Mouse (Mus musculus) megakaryocyte, adult 5-6 weeks (primary cell): ENCODE measurements around the gene Reep1. TPM values are rescaled to one million over a fixed set of nuclear protein-coding genes. Genes with fewer than 3 reads are reported as not detected.
"Not testable (repeated sequence)": the region's sequence is repeated elsewhere in the genome, so short reads cannot be mapped to it uniquely, and the experiment has no call there.

ENCODE experiments used
- ATAC-seq: 2 replicates; pipeline ENCODE4 v1.8.0; 2016; ENCODE audit warnings: mild to moderate bottlenecking, inconsistent platforms; ENCODE audit not compliant: poor library complexity, severe bottlenecking
- total RNA-seq, 2 experiments: library from RNA; stranded (forward) in 1 of 2; stranded (reverse) in 1 of 2; fragments of 153-499, 151-499 nt in 1 of 2; fragments of 221-1000, 200-1000 nt in 1 of 2; gene quantifications; 2 replicates each; pipeline versions ENCODE4 v1.2.3 to v1.2.4; 2015 to 2017

The Reep1 gene
- total RNA-seq, 2 experiments from 2014 or later = 0.15 TPM; not detected in 1

DNA sequence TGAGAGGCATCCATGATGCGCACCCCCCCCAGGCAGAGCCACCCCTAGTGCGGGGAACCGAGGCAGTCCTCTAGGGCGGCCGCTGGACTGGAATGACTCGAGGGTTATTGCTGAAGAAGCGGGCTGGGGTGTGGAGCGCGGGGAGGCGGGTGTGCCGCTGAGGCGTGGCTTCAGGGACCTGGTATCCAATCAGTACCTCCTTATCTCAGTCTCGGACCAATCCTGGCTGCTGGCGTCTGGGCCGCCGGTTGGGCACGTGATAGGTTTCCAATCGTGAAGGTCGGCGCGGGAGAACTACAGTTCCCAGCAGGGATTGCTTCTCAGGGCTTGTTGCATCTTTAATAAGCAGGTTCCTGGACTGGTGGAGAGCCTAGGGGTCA, 124.2 kb downstream of the Reep1 start:
- peak; percentile 94 for ATAC-seq

DNA sequence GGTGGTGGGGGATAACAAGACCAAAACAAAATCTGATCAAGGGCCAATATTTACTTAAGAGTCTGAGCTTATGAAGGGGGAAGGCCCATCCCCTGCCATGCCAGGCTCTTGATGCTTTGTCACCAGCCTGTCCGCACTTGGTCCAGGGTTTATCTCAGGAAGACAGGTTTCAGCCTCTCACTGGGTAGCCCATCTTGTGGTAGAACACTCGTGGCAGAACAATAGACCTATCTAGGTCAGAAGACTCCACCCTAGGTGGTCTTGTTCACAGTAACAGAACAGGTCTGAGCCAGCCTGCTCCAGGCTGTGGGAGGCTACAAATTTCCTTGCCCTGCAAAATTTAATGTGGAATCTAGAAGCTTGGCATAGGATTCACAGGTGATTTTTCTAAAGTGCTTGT, 129.4 kb downstream of the Reep1 start:
- no peak for ATAC-seq

DNA sequence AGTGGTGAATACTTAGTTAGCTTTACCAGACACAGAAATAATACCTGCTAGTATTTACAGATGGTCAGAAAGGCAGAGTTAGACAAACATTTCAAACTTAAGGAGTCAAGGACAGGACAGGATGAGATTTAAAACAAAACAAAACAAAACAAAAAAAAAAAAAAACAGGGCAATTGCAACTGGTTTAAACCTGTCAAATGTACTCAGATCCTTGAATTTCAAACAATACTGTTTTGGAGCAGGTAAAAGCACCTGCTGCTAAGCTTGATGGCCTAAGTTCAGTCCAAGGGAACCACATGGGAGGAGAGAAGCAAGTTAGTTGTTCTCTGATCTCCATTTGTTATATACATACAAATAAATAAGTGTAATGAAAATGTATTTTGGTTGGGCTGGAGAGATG, 132.5 kb downstream of the Reep1 start:
- ATAC-seq = no peak

DNA sequence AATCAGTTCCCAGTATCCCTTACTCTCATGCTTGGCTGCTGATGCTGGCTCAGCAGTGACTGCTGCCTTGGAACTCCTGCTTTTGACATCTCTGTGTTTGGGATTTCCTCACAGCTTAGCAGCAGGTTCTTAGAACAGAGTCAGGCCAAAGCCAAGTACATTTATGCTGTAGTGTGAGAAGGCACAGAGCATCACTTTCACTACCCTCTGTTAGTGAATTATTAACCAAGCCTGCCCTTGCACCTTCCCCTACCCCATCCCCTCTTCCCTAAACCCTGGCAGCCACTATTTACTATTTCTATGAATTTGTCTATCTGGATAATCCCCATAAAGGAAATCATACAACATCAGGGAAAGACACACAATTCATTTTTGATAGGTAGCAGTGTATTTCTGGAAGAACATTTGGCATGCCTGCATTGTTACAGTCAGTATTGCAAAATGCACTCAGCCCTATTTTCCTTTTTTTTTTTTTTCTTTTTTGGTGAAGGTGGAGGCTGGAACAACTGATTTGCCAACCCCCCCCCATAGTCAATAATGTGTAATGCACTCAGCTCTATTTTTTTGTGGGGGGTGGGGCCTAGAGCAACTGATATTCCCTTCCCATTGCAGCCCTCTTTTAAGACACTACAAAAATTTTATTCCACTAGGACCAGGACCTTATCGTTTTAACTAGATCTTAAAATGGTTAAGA, 133.4 kb downstream of the Reep1 start:
- ATAC-seq = no peak

DNA sequence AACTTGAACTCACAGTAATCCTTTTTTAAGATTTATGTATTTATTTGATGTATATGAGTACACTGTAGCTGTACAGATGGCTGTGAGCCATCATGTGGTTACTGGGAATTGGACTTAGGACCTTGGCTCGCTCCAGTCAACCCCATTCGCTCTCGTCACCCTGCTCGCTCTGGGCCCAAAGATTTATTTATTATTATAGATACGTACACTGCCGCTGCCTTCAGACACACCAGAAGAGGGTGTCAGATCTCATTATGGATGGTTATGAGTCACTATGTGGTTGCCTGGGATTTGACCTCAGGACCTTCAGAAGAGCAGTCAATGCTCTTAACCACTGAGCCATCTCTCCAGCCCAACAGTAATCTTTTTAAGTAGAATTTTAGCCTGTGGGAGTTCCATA, 139.5 kb downstream of the Reep1 start:
- not testable (repeated sequence) for ATAC-seq

Other genes starting within 250 kb of the Reep1 start
- 14.6 and 17.5 TPM in 2 replicates for gene Rnf103, start 213.7 kb upstream of the Reep1 start, total RNA-seq (2015)
- gene Rnf103, start 213.7 kb upstream of the Reep1 start, total RNA-seq (2017) = 16.4 and 18.5 TPM in 2 replicates
- 45.7 and 54.8 TPM in 2 replicates for gene Chmp3, start 163.8 kb upstream of the Reep1 start, total RNA-seq (2015)
- 172 and 215 TPM in 2 replicates for gene Chmp3, start 163.8 kb upstream of the Reep1 start, total RNA-seq (2017)
- gene Kdm3a, start 74.6 kb upstream of the Reep1 start, total RNA-seq (2015) = 43.3 and 51.1 TPM in 2 replicates
- gene Kdm3a, start 74.6 kb upstream of the Reep1 start, total RNA-seq (2017) = 36.6 and 47.5 TPM in 2 replicates
- 24.7 and 25.6 TPM in 2 replicates for gene Mrpl35, start 119.4 kb downstream of the Reep1 start, total RNA-seq (2015)
- gene Mrpl35, start 119.4 kb downstream of the Reep1 start, total RNA-seq (2017) = 12.0 and 18.1 TPM in 2 replicates
- gene Immt, start 123.8 kb downstream of the Reep1 start, total RNA-seq (2015) = 97.2 and 101 TPM in 2 replicates
- 76.5 and 88.6 TPM in 2 replicates for gene Immt, start 123.8 kb downstream of the Reep1 start, total RNA-seq (2017)
- 49.9 and 52.8 TPM in 2 replicates for gene Ptcd3, start 201.2 kb downstream of the Reep1 start, total RNA-seq (2015)
- gene Ptcd3, start 201.2 kb downstream of the Reep1 start, total RNA-seq (2017) = 63.1 and 72.9 TPM in 2 replicates
- gene Polr1a, start 201.5 kb downstream of the Reep1 start, total RNA-seq (2015) = 17.3 and 20.6 TPM in 2 replicates
- gene Polr1a, start 201.5 kb downstream of the Reep1 start, total RNA-seq (2017) = 32.2 and 52.7 TPM in 2 replicates